Mouse (Mus musculus) thymus, postnatal 4 days (tissue): ENCODE measurements around the gene Kcnv2.

ENCODE experiments used
- DNase-seq: peaks from one replicate; pipeline ENCODE4 v3.0.0; 2021

Kcnv2 gene

DNA sequence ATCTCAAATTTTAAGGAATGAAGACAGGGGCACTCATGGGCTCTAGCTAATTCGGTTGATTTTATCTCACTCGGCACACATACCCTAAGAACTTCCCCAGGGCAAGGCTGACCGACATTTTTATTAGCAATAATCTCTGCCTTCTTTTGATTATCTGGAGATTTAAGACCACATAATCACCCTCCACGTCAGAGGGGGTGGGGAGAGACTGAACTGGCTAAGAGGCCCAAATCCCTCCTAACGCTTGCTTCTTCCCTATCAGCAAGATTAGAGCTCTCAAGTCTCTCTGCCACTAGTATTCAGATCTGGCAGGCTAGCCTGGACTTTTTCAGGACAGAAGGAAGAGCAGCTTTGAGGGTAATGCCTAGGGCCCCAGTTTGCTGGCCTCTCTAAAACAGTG is at the start of gene Kcnv2:
Gene Kcnv2 (plus strand): TSS at position 308 of the 400 bp plus-strand sequence.
- DNase-seq: no peak

DNA sequence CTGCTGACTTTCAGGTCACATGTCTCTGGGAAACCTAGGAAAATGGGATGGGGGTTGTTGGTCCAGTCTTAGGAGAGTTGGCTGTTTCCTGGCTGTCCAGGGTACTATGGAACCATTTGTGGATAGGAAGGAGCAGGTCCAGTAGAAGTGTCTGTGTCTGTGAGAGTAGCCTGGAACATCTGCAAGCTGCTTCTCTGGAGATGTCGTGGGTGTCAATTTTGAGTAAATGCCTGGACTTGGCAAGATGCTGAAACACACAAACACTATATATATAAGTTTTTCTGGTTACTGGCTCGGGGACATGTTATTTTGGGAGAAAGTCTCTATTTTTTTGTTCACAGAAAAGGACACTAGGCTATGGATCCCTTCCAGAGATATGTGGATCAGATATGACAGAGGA is 49.0 kb upstream of the Kcnv2 start:
- no peak for DNase-seq

DNA sequence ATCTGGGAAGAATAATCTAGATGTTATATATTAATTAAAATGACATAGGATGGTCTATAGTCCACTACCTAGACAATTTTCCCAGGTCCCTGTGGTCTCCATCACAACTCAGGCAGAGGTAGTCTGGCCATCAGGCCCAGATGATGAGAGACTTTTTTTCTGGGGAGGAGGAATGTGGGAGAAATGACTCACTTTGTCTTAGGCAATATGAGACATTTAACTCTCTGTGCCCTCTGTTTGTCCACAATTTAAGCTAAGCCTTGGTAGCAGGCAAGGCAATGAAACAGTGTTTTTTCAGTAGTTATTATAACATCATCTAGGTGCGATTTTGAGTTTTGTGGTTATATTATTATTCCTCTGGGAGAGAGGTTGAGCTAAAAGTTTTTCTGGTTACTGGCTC is 48.0 kb upstream of the Kcnv2 start:
- DNase-seq: no peak

GRCm38 (mm10) chr19:27279174-27279573 is 43.2 kb upstream of the Kcnv2 start:
- no peak for DNase-seq

- DNase-seq: no peak
Measured at GRCm38 (mm10) chr19:27310039-27310438, 12.3 kb upstream of the Kcnv2 start.

GRCm38 (mm10) chr19:27311311-27311710 is 11.1 kb upstream of the Kcnv2 start:
- DNase-seq: no peak

- no peak for DNase-seq
Measured at GRCm38 (mm10) chr19:27312266-27313079, 9.9 kb upstream of the Kcnv2 start.

GRCm38 (mm10) chr19:27313080-27313413 is 9.3 kb upstream of the Kcnv2 start:
- DNase-seq: no peak

DNA sequence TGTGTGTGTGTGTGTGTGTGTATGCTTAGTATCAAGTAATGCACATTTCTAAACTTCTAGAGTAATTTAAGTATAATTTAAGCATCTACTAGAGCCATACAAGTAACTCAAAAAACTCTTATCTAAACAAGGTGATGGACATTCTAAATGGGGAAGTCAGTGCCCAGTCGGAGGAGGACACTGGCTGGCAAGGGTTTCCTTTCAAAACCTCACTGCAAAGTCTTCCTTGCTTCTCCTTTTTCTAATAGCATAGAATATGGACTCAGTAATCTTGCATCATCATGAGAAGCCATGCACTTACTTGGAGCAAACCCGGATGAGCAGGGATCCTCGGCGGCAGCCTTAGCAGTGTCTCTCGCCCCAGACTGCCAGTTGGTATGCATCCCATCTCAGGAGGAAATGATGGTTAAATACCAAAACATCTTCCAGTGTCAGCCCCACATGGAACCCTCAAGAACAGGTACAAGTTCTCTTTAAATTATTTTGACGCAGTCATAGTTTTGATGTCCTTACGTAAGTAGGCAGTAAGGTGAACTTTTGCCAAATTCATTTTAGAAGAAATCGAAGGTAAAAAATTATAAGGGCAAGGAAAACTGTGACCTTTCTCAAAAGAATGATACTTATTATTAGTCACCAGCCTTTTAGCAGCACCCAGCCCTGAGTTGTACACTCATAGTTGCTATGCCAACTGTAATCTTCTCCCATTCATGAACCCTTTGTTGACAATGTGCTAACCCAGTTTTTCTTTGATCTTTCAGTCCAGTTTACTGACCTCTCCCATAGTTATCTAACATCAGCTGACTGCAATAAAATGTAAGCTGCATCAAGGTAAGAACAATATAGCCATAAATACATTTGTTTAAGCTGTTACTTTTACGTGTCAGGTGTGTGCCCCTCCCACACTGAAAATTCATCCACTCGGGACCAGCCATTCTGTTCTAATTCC is 5.8 kb upstream of the Kcnv2 start:
- DNase-seq: no peak

GRCm38 (mm10) chr19:27317337-27317736 is 5.1 kb upstream of the Kcnv2 start:
- no peak for DNase-seq

GRCm38 (mm10) chr19:27322911-27323627 is 681 bp downstream of the Kcnv2 start:
- no peak for DNase-seq

GRCm38 (mm10) chr19:27325558-27325957 is 3.2 kb downstream of the Kcnv2 start:
- no peak for DNase-seq

DNA sequence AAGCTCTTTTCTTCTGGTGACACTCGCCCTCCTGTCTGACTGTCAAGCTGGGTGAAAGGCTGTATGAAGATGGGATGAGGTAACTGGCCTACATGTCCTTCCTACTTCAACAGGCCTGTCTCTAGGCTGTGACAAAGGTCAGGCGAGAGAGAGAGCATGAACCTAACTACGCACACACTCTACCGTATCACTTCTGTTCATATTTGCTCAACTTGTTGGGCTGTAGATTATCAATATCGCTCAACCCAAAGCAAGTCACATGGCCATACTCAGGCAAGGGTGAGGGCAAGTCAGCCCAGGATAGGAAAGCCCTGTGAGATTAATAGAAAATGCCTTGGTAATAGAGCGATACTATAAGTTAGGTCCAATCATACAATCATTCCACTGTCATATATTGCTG is 5.2 kb downstream of the Kcnv2 start:
- DNase-seq: no peak

- DNase-seq: no peak
Measured at GRCm38 (mm10) chr19:27328166-27328565, 5.8 kb downstream of the Kcnv2 start.

- no peak for DNase-seq
Measured at GRCm38 (mm10) chr19:27328644-27329043, 6.3 kb downstream of the Kcnv2 start.

GRCm38 (mm10) chr19:27332207-27332794 is 9.9 kb downstream of the Kcnv2 start:
- no peak for DNase-seq

DNA sequence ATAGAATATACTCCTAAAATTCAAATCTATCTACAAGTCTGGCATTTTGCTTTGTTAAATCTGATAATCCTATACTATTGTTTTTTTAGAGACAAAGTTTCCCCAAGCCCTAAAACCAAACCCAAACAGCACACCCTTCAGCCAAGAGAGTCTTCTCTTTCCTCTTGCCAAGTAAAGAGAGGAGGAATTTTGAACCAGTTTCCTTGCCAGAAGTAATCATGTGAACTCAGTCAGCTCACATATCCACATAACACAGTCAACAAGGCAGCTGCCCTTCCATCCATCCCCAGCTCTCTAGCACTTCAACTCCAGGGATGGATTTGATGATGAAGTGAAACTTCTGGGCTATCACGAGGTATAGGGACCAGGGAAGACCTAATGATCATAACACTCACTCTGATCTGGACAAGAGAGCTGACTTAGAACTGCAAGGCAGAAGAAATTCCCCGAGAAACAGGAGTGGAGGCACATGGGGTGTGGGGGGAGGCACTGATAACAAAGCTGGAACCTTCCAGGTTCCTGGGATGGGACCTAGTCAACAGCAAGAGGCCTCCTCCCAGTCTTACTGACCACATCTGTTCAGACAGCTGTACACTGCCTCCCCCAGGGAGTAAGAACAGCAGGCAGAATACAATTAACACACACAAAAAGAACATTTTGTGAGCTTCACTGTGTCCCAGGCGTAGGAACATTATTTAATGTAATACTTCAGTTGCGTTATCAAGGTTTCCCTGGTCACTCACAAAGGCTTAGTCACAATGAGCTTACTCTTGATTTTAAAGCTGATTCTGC is 13.9 kb downstream of the Kcnv2 start:
- DNase-seq: no peak

- no peak for DNase-seq
Measured at GRCm38 (mm10) chr19:27346501-27346900, 24.1 kb downstream of the Kcnv2 start.

DNA sequence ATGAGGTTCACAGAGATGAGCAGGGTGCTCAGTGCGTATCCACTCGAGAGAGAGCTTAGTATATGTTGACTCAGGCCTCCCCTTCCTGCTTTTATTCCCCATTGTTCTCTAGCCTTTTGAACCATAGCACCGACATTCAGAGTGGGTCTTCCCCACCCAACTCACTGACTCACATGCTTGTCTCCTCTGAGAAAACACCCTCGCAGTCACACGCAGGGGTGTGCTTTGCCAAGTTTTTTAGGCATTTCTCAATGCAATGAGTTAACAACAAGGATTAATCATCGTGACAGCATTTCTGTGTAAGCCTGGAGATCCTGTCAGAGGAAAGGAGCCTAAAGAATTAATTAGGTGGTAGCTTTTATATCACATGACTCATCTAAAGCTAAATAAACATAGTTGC is 29.3 kb downstream of the Kcnv2 start:
- no peak for DNase-seq

- no peak for DNase-seq
Measured at GRCm38 (mm10) chr19:27360381-27360780, 38.0 kb downstream of the Kcnv2 start.

- no peak for DNase-seq
Measured at GRCm38 (mm10) chr19:27363891-27364290, 41.5 kb downstream of the Kcnv2 start.

DNA sequence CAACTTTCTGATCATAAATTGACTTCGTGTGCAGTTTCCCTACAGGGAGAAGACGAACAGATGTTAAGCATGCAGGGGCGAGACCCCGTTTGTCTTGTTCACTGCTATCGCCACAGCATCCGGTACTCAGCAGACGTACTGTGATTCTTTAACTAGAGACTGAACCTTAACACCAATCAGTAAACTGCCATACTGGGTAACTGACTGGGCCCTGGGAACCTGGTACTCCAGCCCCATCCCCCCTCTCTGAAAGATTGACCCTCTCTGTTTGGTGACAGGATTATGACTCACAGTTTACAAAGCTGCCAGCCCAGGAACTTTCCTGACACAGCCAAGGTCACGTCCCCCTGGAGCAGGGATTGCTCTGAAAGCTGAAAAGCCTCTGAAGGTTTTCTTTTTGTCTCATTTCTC is 42.1 kb downstream of the Kcnv2 start:
- no peak for DNase-seq
